Mouse (Mus musculus) CH12.LX (cell line): ENCODE results near the gene Sdsl. TPM values are rescaled to one million over a fixed set of nuclear protein-coding genes. Genes with fewer than 3 reads are reported as not detected.

Experiments
- DNase-seq: peaks from one replicate; pipeline ENCODE4 v3.0.0-alpha.2; 2013; ENCODE audit errors: extremely low read depth
- H3K27ac ChIP-seq: 2 replicates; pipeline ENCODE4 v1.5.1; 2012; ENCODE audit warnings: low read depth, mild to moderate bottlenecking, control low read depth, moderate library complexity; ENCODE audit not compliant: insufficient read depth
- H3K27me3 ChIP-seq: replicated peaks from 2 replicates; pipeline ENCODE3; 2012; ENCODE audit warnings: inconsistent platforms
- H3K36me3 ChIP-seq, 2 experiments: replicated peaks in 1 of 2; 2 replicates each; pipeline versions ENCODE3 to v1.6.1; 2012; ENCODE audit warnings: inconsistent platforms in 1 of 2, low read length in 1 of 2, mild to moderate bottlenecking in 1 of 2, mixed read lengths in 1 of 2, moderate library complexity in 1 of 2; ENCODE audit not compliant: control insufficient read depth in 1 of 2, insufficient read depth in 1 of 2
- H3K4me1 ChIP-seq, 2 experiments: 2 replicates each; pipeline ENCODE4 v1.6.1; 2012; ENCODE audit warnings: inconsistent platforms in 1 of 2, moderate library complexity in 1 of 2; ENCODE audit not compliant: insufficient read depth in 2 of 2, control insufficient read depth in 1 of 2
- H3K4me2 ChIP-seq: 2 replicates; pipeline ENCODE4 v1.6.1; 2012; ENCODE audit warnings: low read depth, mild to moderate bottlenecking, control low read depth; ENCODE audit not compliant: poor library complexity, insufficient read depth, severe bottlenecking
- H3K4me3 ChIP-seq, 3 experiments: fragments of 150-350 bp in 1 of 3; sonication (generic) in 1 of 3; replicated peaks in 1 of 3; 2 replicates each; pipeline versions ENCODE3 to v1.5.1; 2011 to 2012; ENCODE audit warnings: low read depth in 2 of 3, low read length in 2 of 3, mild to moderate bottlenecking in 2 of 3, moderate library complexity in 2 of 3, control low read depth in 1 of 3, improper control_type of control experiment in 1 of 3, inconsistent platforms in 1 of 3, mixed read lengths in 1 of 3; ENCODE audit not compliant: poor library complexity in 1 of 3
- H3K79me2 ChIP-seq: replicated peaks from 2 replicates; pipeline ENCODE4 v1.6.1; 2012; ENCODE audit warnings: mild to moderate bottlenecking, moderate library complexity; ENCODE audit not compliant: control insufficient read depth, poor library complexity, insufficient read depth, severe bottlenecking; ENCODE audit errors: extremely low read depth
- H3K9ac ChIP-seq: 2 replicates; pipeline ENCODE4 v1.6.1; 2012; ENCODE audit warnings: low read depth, mild to moderate bottlenecking, control low read depth, moderate library complexity; ENCODE audit not compliant: insufficient read depth
- H3K9me3 ChIP-seq: replicated peaks from 2 replicates; pipeline ENCODE3; 2012; ENCODE audit warnings: low read length, inconsistent platforms, mixed read lengths
- CTCF ChIP-seq, 2 experiments: IDR thresholded peaks in 1 of 2; conservative IDR thresholded peaks in 1 of 2; 2 replicates each; pipeline ENCODE4 v1.5.1; 2011 to 2012; ENCODE audit warnings: low read depth in 2 of 2, low read length in 2 of 2, improper control_type of control experiment in 1 of 2, inconsistent platforms in 1 of 2, mild to moderate bottlenecking in 1 of 2, moderate library complexity in 1 of 2
- ELF1 ChIP-seq: IDR thresholded peaks from 2 replicates; pipeline ENCODE4 v1.6.1; 2014; ENCODE audit warnings: low read depth, mild to moderate bottlenecking, inconsistent platforms, low read length, improper control_type of control experiment
- GABPA ChIP-seq: IDR thresholded peaks from 2 replicates; pipeline ENCODE4 v1.6.1; 2012; ENCODE audit warnings: low read depth, low read length, improper control_type of control experiment, inconsistent platforms; ENCODE audit not compliant: insufficient replicate concordance
- IRF4 ChIP-seq: IDR thresholded peaks from 2 replicates; pipeline ENCODE4 v1.6.1; 2014; ENCODE audit warnings: low read depth, mild to moderate bottlenecking, inconsistent platforms, low read length, improper control_type of control experiment
- MAZ ChIP-seq: IDR thresholded peaks from 2 replicates; pipeline ENCODE4 v1.6.1; 2012; ENCODE audit warnings: low read depth, mild to moderate bottlenecking, inconsistent platforms, low read length, improper control_type of control experiment, moderate library complexity
- MEF2A ChIP-seq: IDR thresholded peaks from 2 replicates; pipeline ENCODE4 v1.6.1; 2014; ENCODE audit warnings: low read depth, mild to moderate bottlenecking, inconsistent platforms, low read length, improper control_type of control experiment, borderline replicate concordance
- RAD21 ChIP-seq: IDR thresholded peaks from 2 replicates; pipeline ENCODE4 v1.6.1; 2011; ENCODE audit warnings: low read depth, mild to moderate bottlenecking, low read length, improper control_type of control experiment, moderate library complexity
- SIN3A ChIP-seq: IDR thresholded peaks from 2 replicates; pipeline ENCODE4 v1.6.1; 2012; ENCODE audit warnings: low read length, improper control_type of control experiment, inconsistent platforms
- SMC3 ChIP-seq: IDR thresholded peaks from 2 replicates; pipeline ENCODE4 v1.6.1; 2011; ENCODE audit warnings: low read depth, low read length, improper control_type of control experiment
- TCF12 ChIP-seq: IDR thresholded peaks from 2 replicates; pipeline ENCODE4 v1.6.1; 2014; ENCODE audit warnings: low read depth, mild to moderate bottlenecking, inconsistent platforms, low read length, improper control_type of control experiment
- USF1 ChIP-seq: IDR thresholded peaks from 2 replicates; pipeline ENCODE4 v1.6.1; 2014; ENCODE audit warnings: low read depth, mild to moderate bottlenecking, inconsistent platforms, low read length, improper control_type of control experiment
- ZC3H11A ChIP-seq: IDR thresholded peaks from 2 replicates; pipeline ENCODE4 v1.6.1; 2012; ENCODE audit warnings: low read depth, mild to moderate bottlenecking, inconsistent platforms, low read length, improper control_type of control experiment
- ZKSCAN1 ChIP-seq: IDR thresholded peaks from 2 replicates; pipeline ENCODE4 v1.6.1; 2012; ENCODE audit warnings: low read depth, inconsistent platforms, low read length, improper control_type of control experiment, borderline replicate concordance
- ZMIZ1 ChIP-seq: IDR thresholded peaks from 2 replicates; pipeline ENCODE4 v1.6.1; 2012; ENCODE audit warnings: low read depth, mild to moderate bottlenecking, inconsistent platforms, low read length, improper control_type of control experiment
- dilution Hi-C: fragments of 300-500 bp; cut with MboI; formaldehyde crosslinking; loops from 2 replicates; pipeline ENCODE4 v1.14.3; 2020; ENCODE audit warnings: low sequenced_read_pairs; ENCODE audit not compliant: extremely low pct_unique_long_range_greater_than_20kb, extremely low pct_ligation_motif_present
- in situ Hi-C: fragments of 300-500 bp; cut with MboI; formaldehyde crosslinking; loops from 3 replicates; pipeline ENCODE4 v1.14.3; 2019; ENCODE audit warnings: low sequenced_read_pairs, low pct_ligation_motif_present, low pct_unique_long_range_greater_than_20kb, mixed read lengths
- polyA plus RNA-seq: library from polyadenylated mRNA; unstranded; fragments of >175 nt; gene quantifications from 2 replicates; pipeline ENCODE4 v1.2.1, GENCODE M21; 2012; ENCODE audit warnings: low read depth; ENCODE audit not compliant: insufficient read length
- total RNA-seq, 2 experiments: library from RNA; depleted of rRNA; stranded (reverse); fragments of 300-350 nt in 1 of 2; fragments of >200 nt in 1 of 2; gene quantifications; 2 replicates each; pipeline ENCODE4 v1.2.3; 2012 to 2014

Gene Sdsl
- total and polyA plus RNA-seq, 3 experiments, result 0.37 to 4.0 TPM; not detected in 1

GRCm38 (mm10) chr5:120440733-120441132 lies 31.9 kb downstream of the Sdsl start:
- TF ChIP-seq USF1, result no peak
- TF ChIP-seq ELF1, result no peak
- peak; percentile 57 for TF ChIP-seq RAD21
- peak; percentile 65 for TF ChIP-seq SMC3
- TF ChIP-seq TCF12, result no peak
- no peak for TF ChIP-seq IRF4
- TF ChIP-seq MAZ, result no peak
- TF ChIP-seq CTCF (conservative IDR thresholded peaks at IDR 0.05 in 1 of 2, IDR thresholded peaks at IDR 0.05 in 1 of 2; ENCODE audit: low read depth in 2 of 2, low read length in 2 of 2), result peak; percentile 41 to 73; a peak in 3 of 4 replicates
- no peak for TF ChIP-seq ZMIZ1
- no peak for TF ChIP-seq GABPA
- Histone ChIP-seq H3K4me1 (peaks cover 0 to 16% of the 10 kb centered on the region in 2 experiments; a peak in 2 of 4 replicates), H3K4me2 (peak overlapping the region; percentile 47; the same call in 1 of the 2 replicates), H3K27ac (no peak overlapping the region), H3K9me3 (peaks cover 34% of the 10 kb centered on the region), H3K9ac (no peak overlapping the region), H3K4me3 (no peak overlapping the region), H3K27me3 (peaks cover 50% of the 10 kb centered on the region), H3K79me2 (no peaks in the 10 kb centered on the region), H3K36me3 (no peaks in the 10 kb centered on the region)
- dilution Hi-C loops (no loop called here), in situ Hi-C loops (no loop called here)
- peak; percentile 79 for DNase-seq

GRCm38 (mm10) chr5:120439887-120440670 lies 32.5 kb downstream of the Sdsl start:
- H3K4me1 ChIP-seq, result peaks cover 0 to 16% of the 10 kb centered on the region in 2 experiments; a peak in 2 of 4 replicates
- no peak overlapping the region for H3K9ac ChIP-seq
- TF ChIP-seq SIN3A, result no peak
- TF ChIP-seq ZKSCAN1, result no peak
- no peak for TF ChIP-seq ZC3H11A
- TF ChIP-seq MEF2A, result no peak
- TF ChIP-seq GABPA, result no peak
- H3K79me2 ChIP-seq, result no peaks in the 10 kb centered on the region
- peaks cover 54% of the 10 kb centered on the region for H3K27me3 ChIP-seq
- in situ Hi-C loops (no loop called here), dilution Hi-C loops (no loop called here)
- peak overlapping the region; percentile 47; the same call in 1 of the 2 replicates for H3K4me2 ChIP-seq
- H3K4me3 ChIP-seq, result no peak overlapping the region
- H3K27ac ChIP-seq, result no peak overlapping the region
- DNase-seq, result no peak
- H3K9me3 ChIP-seq, result peaks cover 39% of the 10 kb centered on the region
- no peaks in the 10 kb centered on the region for H3K36me3 ChIP-seq
